Mouse (Mus musculus) left cerebral cortex, postnatal 14 days (tissue): ENCODE data around the gene Ston2. TPM values are rescaled to one million over a fixed set of nuclear protein-coding genes. Genes with fewer than 3 reads are reported as not detected.

Source experiments
- DNase-seq, 2 experiments: peaks; one replicate each; pipeline ENCODE4 v3.0.0; 2021 to 2022; ENCODE audit warnings: low spot score in 2 of 2, mixed read lengths in 1 of 2
- intact Hi-C: fragments of 180-260 bp; cut with DNase I; formaldehyde crosslinking; loops from one replicate; pipeline ENCODE4 v1.15.1; 2025
- microRNA-seq, 2 experiments: library from miRNA; unstranded; fragments of <30 nt; microRNA quantifications; one replicate each; pipeline ENCODE4 v1.2.0; 2022
- total RNA-seq, 2 experiments: library from RNA; stranded (reverse); gene quantifications; 2 replicates each; pipeline ENCODE4 v1.2.3; 2021

The Ston2 gene
- total RNA-seq, 2 experiments from 2014 or later, result 16.7 to 17.6 TPM

GRCm38 (mm10) chr12:91585206-91585605 is 203.0 kb downstream of the Ston2 start:
- DNase-seq, result no peak
- intact Hi-C loops, result no loop called here

- no peak for DNase-seq
- intact Hi-C loops, result no loop called here
Measured at GRCm38 (mm10) chr12:91583409-91583808, 204.8 kb downstream of the Ston2 start.

Small RNAs within 50 kb of the gene (microRNA-seq; reads per million reads assigned to microRNA genes)
- 0 reads per million in 2 experiments for gene Gm22015

Other genes with a start within 250 kb of the Ston2 start
- gene Gtf2a1, start 197.9 kb downstream of the Ston2 start, total RNA-seq, result 10 to 100 TPM; 44.4 to 51.5 TPM
- gene Sel1l, start 60.8 kb upstream of the Ston2 start, total RNA-seq, result 100 to 1,000 TPM; 130 to 147 TPM